In genomic region chr10:120189782-120190181, GRCm38 (mm10) we compare ENCODE assay signal across 20 mouse cellular contexts. TPM values are rescaled to one million over a fixed set of nuclear protein-coding genes. Genes with fewer than 3 reads are reported as not detected.
DNase-seq lines count a peak whose midpoint lies in the region; ATAC-seq and TF ChIP-seq lines count a peak whose summit lies in the region.
"Had no signal": no experiment of that assay in that cellular context is flagged by ENCODE, and none has a peak within 500 bp of the region (broad histone marks: within the 10 kb centered on the region; RNA-seq: fewer than 3 reads in every experiment).

No protein-coding gene starts in this region.

- DNase-seq in hindbrain, embryonic 14.5 days (ENCODE audit: low spot score) = peak; percentile 28
- peak; percentile 22 to 42 for DNase-seq in spleen, postnatal 36 days (ENCODE audit: low spot score in 2 of 2)
- no peak for DNase-seq in spleen, postnatal 14 days (ENCODE audit: low spot score in 2 of 2)
- no peak for DNase-seq in liver, embryonic 14.5 days (ENCODE audit: low read depth in 3 of 3, low spot score in 3 of 3)
- peak; percentile 55 for DNase-seq in splenic B cell, adult 2 months (ENCODE audit: low read depth, low spot score)
- DNase-seq in gastrocnemius, adult 8-10 months (ENCODE audit: low spot score in 2 of 2) = no peak
- no peak for DNase-seq in forebrain, embryonic 14.5 days (ENCODE audit: low spot score)
- DNase-seq: cerebellum, adult 11-12 months; gastrocnemius, postnatal 10 days; heart, postnatal 10 days; lung, adult 18-20 months; lung, postnatal 4 days; thymus, postnatal 14 days had no signal

- H3K4me2 ChIP-seq in hindbrain, embryonic 14.5 days (replicated peaks) = no peak overlapping the region
- H3K4me2 ChIP-seq in hindbrain, embryonic 16.5 days (ENCODE audit: low read length) = no peak overlapping the region
- peak overlapping the region; percentile 18; the same call in 1 of the 2 replicates for H3K4me2 ChIP-seq in liver, embryonic 14.5 days (ENCODE audit: low read depth)
- no peak overlapping the region for H3K4me2 ChIP-seq in forebrain, embryonic 14.5 days (ENCODE audit: low read length)
- H3K4me2 ChIP-seq: embryonic facial prominence, embryonic 12.5 days; hindbrain, embryonic 15.5 days; midbrain, embryonic 15.5 days had no signal

- no peaks in the 10 kb centered on the region for H3K9me3 ChIP-seq in hindbrain, embryonic 14.5 days (ENCODE audit: control insufficient read depth, low read length)
- H3K9me3 ChIP-seq in hindbrain, embryonic 16.5 days (ENCODE audit: control insufficient read depth, low read length) = no peaks in the 10 kb centered on the region
- H3K9me3 ChIP-seq in liver, embryonic 14.5 days (ENCODE audit: control insufficient read depth, low read length) = no peaks in the 10 kb centered on the region
- H3K9me3 ChIP-seq in forebrain, embryonic 14.5 days (replicated peaks; ENCODE audit: control insufficient read depth, low read length) = no peaks in the 10 kb centered on the region; the same call in 1 of the 2 replicates
- H3K9me3 ChIP-seq: hindbrain, embryonic 15.5 days; limb, embryonic 10.5 days; midbrain, embryonic 15.5 days had no signal

- H3K4me3 ChIP-seq in hindbrain, embryonic 14.5 days (replicated peaks; ENCODE audit: low read length) = no peak overlapping the region
- H3K4me3 ChIP-seq in hindbrain, embryonic 16.5 days (ENCODE audit: low read length) = no peak overlapping the region
- no peak overlapping the region for H3K4me3 ChIP-seq in liver, embryonic 14.5 days (ENCODE audit: insufficient read depth in 1 of 2, low read depth in 2 of 2, low read length in 2 of 2)
- H3K4me3 ChIP-seq in forebrain, embryonic 14.5 days (ENCODE audit: low read depth, low read length) = no peak overlapping the region
- H3K4me3 ChIP-seq: embryonic facial prominence, embryonic 12.5 days; hindbrain, embryonic 15.5 days; limb, embryonic 10.5 days; midbrain, embryonic 15.5 days had no signal

- no peak for ATAC-seq in hindbrain, embryonic 14.5 days (ENCODE audit: low FRiP score)
- no peak for ATAC-seq in hindbrain, embryonic 16.5 days
- ATAC-seq in liver, embryonic 14.5 days (ENCODE audit: insufficient read depth) = no peak
- ATAC-seq in forebrain, embryonic 14.5 days = no peak
- ATAC-seq: intestine, postnatal 0 days; midbrain, embryonic 15.5 days had no signal

- H3K9ac ChIP-seq in hindbrain, embryonic 14.5 days = no peak overlapping the region
- no peak overlapping the region for H3K9ac ChIP-seq in hindbrain, embryonic 16.5 days (ENCODE audit: low read depth, low read length)
- no peak overlapping the region for H3K9ac ChIP-seq in liver, embryonic 14.5 days (replicated peaks)
- H3K9ac ChIP-seq in forebrain, embryonic 14.5 days (ENCODE audit: low read length) = no peak overlapping the region
- H3K9ac ChIP-seq: embryonic facial prominence, embryonic 12.5 days; hindbrain, embryonic 15.5 days; midbrain, embryonic 15.5 days had no signal

- TF ChIP-seq CTCF in liver, embryonic 14.5 days (IDR thresholded peaks at IDR 0.05; ENCODE audit: low read depth) = no peak

- no peak for TF ChIP-seq EP300 in liver, embryonic 14.5 days (IDR thresholded peaks at IDR 0.05; ENCODE audit: low read depth)

- no peak overlapping the region for H3K27ac ChIP-seq in hindbrain, embryonic 14.5 days
- no peak overlapping the region for H3K27ac ChIP-seq in hindbrain, embryonic 16.5 days (ENCODE audit: low read depth, low read length)
- H3K27ac ChIP-seq in liver, embryonic 14.5 days = no peak overlapping the region
- no peak overlapping the region for H3K27ac ChIP-seq in forebrain, embryonic 14.5 days (ENCODE audit: low read depth, low read length)
- H3K27ac ChIP-seq: embryonic facial prominence, embryonic 12.5 days; hindbrain, embryonic 15.5 days; limb, embryonic 10.5 days; midbrain, embryonic 15.5 days; stomach, postnatal 0 days had no signal

- H3K4me1 ChIP-seq in hindbrain, embryonic 14.5 days (replicated peaks; ENCODE audit: control insufficient read depth, insufficient read depth, low read length) = no peaks in the 10 kb centered on the region
- no peaks in the 10 kb centered on the region for H3K4me1 ChIP-seq in hindbrain, embryonic 16.5 days (ENCODE audit: control insufficient read depth, insufficient read depth, low read depth, low read length)
- peaks cover 0 to 4% of the 10 kb centered on the region in 2 experiments; a peak in 1 of 4 replicates for H3K4me1 ChIP-seq in liver, embryonic 14.5 days (replicated peaks; ENCODE audit: control insufficient read depth in 2 of 2, insufficient read depth in 2 of 2, low read length in 1 of 2)
- no peaks in the 10 kb centered on the region for H3K4me1 ChIP-seq in forebrain, embryonic 14.5 days (ENCODE audit: control insufficient read depth, insufficient read depth, low read length)
- H3K4me1 ChIP-seq: embryonic facial prominence, embryonic 12.5 days; limb, embryonic 10.5 days; midbrain, embryonic 15.5 days had no signal

- no peaks in the 10 kb centered on the region for H3K27me3 ChIP-seq in hindbrain, embryonic 14.5 days (ENCODE audit: control insufficient read depth, insufficient read depth, low read length)
- H3K27me3 ChIP-seq in hindbrain, embryonic 16.5 days (replicated peaks; ENCODE audit: control insufficient read depth, insufficient read depth, low read length) = no peaks in the 10 kb centered on the region
- H3K27me3 ChIP-seq in liver, embryonic 14.5 days (ENCODE audit: control insufficient read depth, insufficient read depth, low read length) = no peaks in the 10 kb centered on the region
- H3K27me3 ChIP-seq in splenic B cell, adult 2 months (ENCODE audit: control insufficient read depth, insufficient read depth, low read length, poor library complexity, severe bottlenecking) = no peaks in the 10 kb centered on the region
- H3K27me3 ChIP-seq in forebrain, embryonic 14.5 days (replicated peaks; ENCODE audit: control insufficient read depth, insufficient read depth, low read length) = no peaks in the 10 kb centered on the region
- H3K27me3 ChIP-seq: embryonic facial prominence, embryonic 12.5 days; hindbrain, embryonic 15.5 days; midbrain, embryonic 15.5 days had no signal

- H3K36me3 ChIP-seq in hindbrain, embryonic 14.5 days (replicated peaks; ENCODE audit: control insufficient read depth, insufficient read depth) = no peaks in the 10 kb centered on the region
- H3K36me3 ChIP-seq in hindbrain, embryonic 16.5 days (ENCODE audit: control insufficient read depth, insufficient read depth, low read length) = no peaks in the 10 kb centered on the region
- no peaks in the 10 kb centered on the region for H3K36me3 ChIP-seq in liver, embryonic 14.5 days (replicated peaks; ENCODE audit: control insufficient read depth, insufficient read depth, low read depth)
- no peaks in the 10 kb centered on the region for H3K36me3 ChIP-seq in splenic B cell, adult 2 months (ENCODE audit: control insufficient read depth, insufficient read depth, low read length, poor library complexity, severe bottlenecking)
- H3K36me3 ChIP-seq in forebrain, embryonic 14.5 days (ENCODE audit: control insufficient read depth, insufficient read depth, low read length) = no peaks in the 10 kb centered on the region
- H3K36me3 ChIP-seq: embryonic facial prominence, embryonic 12.5 days; hindbrain, embryonic 15.5 days; limb, embryonic 10.5 days; midbrain, embryonic 15.5 days had no signal

- 31% methylated on average over 6 of the region's 6 CpGs for WGBS in hindbrain, embryonic 14.5 days
- WGBS in hindbrain, embryonic 16.5 days = 28% methylated on average over 6 of the region's 6 CpGs
- 21% methylated on average over 6 of the region's 6 CpGs for WGBS in liver, embryonic 14.5 days (ENCODE audit: insufficient replicate concordance)
- 35% methylated on average over 6 of the region's 6 CpGs for WGBS in forebrain, embryonic 14.5 days

RNA-seq across cellular contexts. Expression of gene Tmbim4, which starts 11.6 kb away (rescaled TPM):
- polyA plus RNA-seq in hindbrain, embryonic 14.5 days (2014; fragmentation: Nextera tagmentation; extraction: Ambion mirVana) = 111 and 117 TPM in 2 replicates
- 109 and 118 TPM in 2 replicates for polyA plus RNA-seq in hindbrain, embryonic 16.5 days (2015; fragmentation: Nextera tagmentation; extraction: Ambion mirVana)
- 40.1 and 52.9 TPM in 2 replicates for polyA plus RNA-seq in liver, embryonic 14.5 days (2012; rRNA removed)
- 80.4 and 82.2 TPM in 2 replicates for polyA plus RNA-seq in liver, embryonic 14.5 days (2014; fragmentation: Nextera tagmentation; extraction: Ambion mirVana)
- total RNA-seq in gastrocnemius, adult 8-10 months (2022) = 10 to 100 TPM; 71.9 to 82.5 (median 78.6) TPM
- polyA plus RNA-seq in forebrain, embryonic 14.5 days (2014; fragmentation: Nextera tagmentation; extraction: Ambion mirVana) = 85.4 and 102 TPM in 2 replicates

RNA-seq across cellular contexts. Expression of gene Irak3, which starts 12.1 kb away (rescaled TPM):
- polyA plus RNA-seq in hindbrain, embryonic 14.5 days (2014; fragmentation: Nextera tagmentation; extraction: Ambion mirVana) = 0.37 and 0.51 TPM in 2 replicates
- 0.31 and 0.55 TPM in 2 replicates for polyA plus RNA-seq in hindbrain, embryonic 16.5 days (2015; fragmentation: Nextera tagmentation; extraction: Ambion mirVana)
- polyA plus RNA-seq in liver, embryonic 14.5 days (2012; rRNA removed) = 0.70 and 0.78 TPM in 2 replicates
- 0.85 and 1.4 TPM in 2 replicates for polyA plus RNA-seq in liver, embryonic 14.5 days (2014; fragmentation: Nextera tagmentation; extraction: Ambion mirVana)
- total RNA-seq in gastrocnemius, adult 8-10 months (2022) = 1 to 10 TPM; 1.1 to 2.8 (median 1.7) TPM
- 0.27 and 0.52 TPM in 2 replicates for polyA plus RNA-seq in forebrain, embryonic 14.5 days (2014; fragmentation: Nextera tagmentation; extraction: Ambion mirVana)

RNA-seq across cellular contexts. Expression of gene Llph, which starts 37.1 kb away (rescaled TPM):
- 35.5 and 38.7 TPM in 2 replicates for polyA plus RNA-seq in hindbrain, embryonic 14.5 days (2014; fragmentation: Nextera tagmentation; extraction: Ambion mirVana)
- polyA plus RNA-seq in hindbrain, embryonic 16.5 days (2015; fragmentation: Nextera tagmentation; extraction: Ambion mirVana) = 29.3 and 36.5 TPM in 2 replicates
- 11.6 and 33.6 TPM in 2 replicates for polyA plus RNA-seq in liver, embryonic 14.5 days (2012; rRNA removed)
- polyA plus RNA-seq in liver, embryonic 14.5 days (2014; fragmentation: Nextera tagmentation; extraction: Ambion mirVana) = 31.9 and 32.2 TPM in 2 replicates
- 10 to 100 TPM in 3 of 4 experiments, 1 to 10 TPM in 1; 9.5 to 15.0 (median 12.4) TPM for total RNA-seq in gastrocnemius, adult 8-10 months (2022)
- 41.6 and 44.1 TPM in 2 replicates for polyA plus RNA-seq in forebrain, embryonic 14.5 days (2014; fragmentation: Nextera tagmentation; extraction: Ambion mirVana)

Comparison
In these comparisons a context has a peak if more than half of its experiments do, and no peak if none do; other contexts are left out.
1. DNase-seq: peak in hindbrain, embryonic 14.5 days (single experiment), spleen, postnatal 36 days (2 of 2) and splenic B cell, adult 2 months (single experiment); none in spleen, postnatal 14 days (0 of 2), liver, embryonic 14.5 days (0 of 3), gastrocnemius, adult 8-10 months (0 of 2) and forebrain, embryonic 14.5 days (single experiment).